Mouse (Mus musculus): ENCODE results near the gene Cox10.

- TF ChIP-seq ZNF384 (IDR thresholded peaks at IDR 0.05; ENCODE audit: low read depth, low read length) (no peak), TBP (conservative IDR thresholded peaks at IDR 0.05; ENCODE audit: low read depth, low read length) (no peak)
Observed at GRCm38 (mm10) chr11:63986710-63987109, 92.6 kb downstream of the Cox10 start.

Data from CH12.LX (cell line).